Mouse (Mus musculus) gastrocnemius, postnatal 10 days (tissue): ENCODE measurements around the gene Sik3. TPM values are rescaled to one million over a fixed set of nuclear protein-coding genes. Genes with fewer than 3 reads are reported as not detected.
"Not testable (repeated sequence)": the region's sequence is repeated elsewhere in the genome, so short reads cannot be mapped to it uniquely, and the experiment has no call there.

Experiments
- DNase-seq: peaks from one replicate; pipeline ENCODE4 v3.0.0; 2021; ENCODE audit warnings: mixed read lengths
- total RNA-seq, 2 experiments: library from RNA; stranded (reverse); gene quantifications; 2 replicates each; pipeline ENCODE4 v1.2.3; 2021

The Sik3 gene
- total RNA-seq, 2 experiments from 2014 or later = 52.7 to 52.9 TPM

DNA sequence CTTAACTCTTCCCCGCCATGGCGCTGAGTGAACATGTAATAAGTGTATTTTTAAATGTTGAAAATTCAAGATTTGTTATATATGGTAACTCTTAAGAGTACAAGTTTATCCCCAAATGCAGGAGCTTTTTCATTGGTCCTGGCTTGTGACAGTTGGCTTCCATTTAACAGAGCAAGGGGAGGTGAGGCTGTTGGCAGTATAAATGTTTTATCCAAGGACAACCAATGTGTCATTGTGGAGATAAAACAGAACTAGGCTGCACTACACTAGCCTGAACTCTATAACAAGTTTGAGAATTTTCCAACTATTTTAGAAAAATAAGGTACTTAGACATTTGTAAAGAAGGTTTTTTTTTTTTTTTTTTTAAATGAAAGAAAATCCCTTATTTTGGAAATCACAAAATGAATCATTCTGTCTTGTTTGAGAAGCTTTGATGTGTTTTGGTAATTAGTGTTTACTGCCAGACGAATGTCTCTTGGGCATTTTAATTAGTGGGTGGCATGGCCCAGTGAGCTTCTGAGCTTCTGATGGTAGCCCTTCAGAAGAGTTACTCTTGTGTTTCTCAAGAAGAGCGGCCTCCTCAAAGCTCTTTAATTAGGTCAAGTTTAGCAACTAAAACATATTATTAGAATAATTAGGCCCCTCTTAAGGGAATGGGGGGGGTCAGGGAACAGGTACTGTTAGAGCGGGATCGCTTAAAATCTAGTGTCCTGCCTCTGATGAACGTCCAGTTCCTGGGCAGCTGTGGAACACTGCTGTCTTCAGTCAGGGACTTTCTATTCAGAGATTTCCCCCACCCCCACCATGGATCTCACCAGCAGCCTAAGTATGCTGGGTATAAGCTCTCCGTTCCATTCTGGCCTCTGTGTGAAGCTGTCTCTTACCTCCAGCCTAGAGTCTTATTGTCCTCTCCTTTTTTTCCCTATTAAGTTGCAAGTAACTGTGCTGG, 139.7 kb downstream of the Sik3 start:
- DNase-seq = no peak

DNA sequence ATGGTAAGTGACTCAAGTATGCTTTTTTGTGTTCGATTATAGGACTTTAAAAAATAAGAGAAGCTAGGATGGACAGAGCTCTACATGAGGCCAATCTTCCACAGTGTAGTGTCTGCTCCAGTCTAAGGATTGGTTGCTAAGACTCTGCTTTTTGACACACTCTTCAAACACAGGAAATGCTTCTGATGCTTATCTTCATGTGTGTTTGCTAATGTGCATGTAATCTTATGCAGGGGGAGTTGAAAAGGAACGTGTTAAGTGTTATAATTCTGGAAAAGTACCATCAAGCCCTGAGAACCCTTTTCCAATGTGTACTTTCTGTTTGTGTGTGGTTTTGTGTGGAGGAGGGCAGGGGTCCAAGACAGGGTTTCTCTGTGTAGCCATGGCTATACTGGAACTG, 141.8 kb downstream of the Sik3 start:
- DNase-seq = no peak

DNA sequence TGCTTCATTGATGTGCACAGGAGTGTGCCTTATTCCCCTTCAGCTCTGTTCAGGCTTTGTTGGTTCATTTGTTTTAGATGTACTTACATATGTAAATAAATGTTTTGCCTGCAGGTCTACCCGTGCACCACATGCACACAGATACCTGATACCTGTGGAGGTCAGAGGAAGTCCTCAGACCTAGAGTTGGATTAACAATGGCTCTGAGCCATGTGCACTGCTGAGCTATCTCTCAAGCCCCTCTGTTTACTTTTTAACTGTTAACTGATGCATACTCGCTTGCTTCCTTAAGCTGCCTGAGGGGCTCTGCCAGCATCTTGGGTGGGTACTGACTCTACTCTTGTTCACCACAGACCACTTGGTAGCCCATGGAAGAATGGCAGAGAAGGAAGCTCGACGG, 142.4 kb downstream of the Sik3 start:
- DNase-seq = no peak

DNA sequence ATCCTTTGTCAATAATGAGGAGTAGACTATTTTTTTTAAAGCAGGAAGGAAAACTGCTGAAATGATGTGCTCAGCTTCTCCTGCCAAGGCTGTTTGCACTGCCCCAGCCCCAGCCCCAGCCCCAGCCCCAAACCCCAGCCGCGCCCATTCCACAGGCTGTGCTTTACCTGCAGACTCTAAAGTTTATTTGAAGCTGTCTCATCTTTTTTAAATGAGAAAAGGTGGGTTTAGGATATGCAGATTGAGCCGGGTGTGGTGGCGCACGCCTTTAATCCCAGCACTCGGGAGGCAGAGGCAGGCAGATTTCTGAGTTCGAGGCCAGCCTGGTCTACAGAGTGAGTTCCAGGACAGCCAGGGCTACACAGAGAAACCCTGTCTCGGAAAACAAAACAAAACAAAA, 143.2 kb downstream of the Sik3 start:
- not testable (repeated sequence) for DNase-seq

DNA sequence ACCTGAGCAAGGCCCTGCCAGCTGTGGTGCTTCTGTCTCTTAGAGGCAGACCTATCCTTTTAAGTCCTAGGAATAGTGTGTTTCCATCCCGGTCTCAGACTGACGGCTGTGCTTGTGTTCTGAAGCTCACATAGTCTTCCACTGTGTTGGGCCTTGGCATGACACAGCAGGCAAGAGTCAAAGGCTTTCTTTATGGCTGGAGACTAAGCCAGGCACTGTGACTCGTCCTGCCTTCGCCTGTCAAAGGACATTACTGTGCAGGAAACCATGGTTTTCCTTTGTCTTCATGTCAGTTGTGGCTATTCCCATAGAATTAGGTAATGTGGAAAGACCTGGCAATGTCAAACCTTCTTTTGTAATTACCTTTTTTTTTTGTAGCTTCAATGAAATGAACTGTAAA, 144.1 kb downstream of the Sik3 start:
- no peak for DNase-seq

DNA sequence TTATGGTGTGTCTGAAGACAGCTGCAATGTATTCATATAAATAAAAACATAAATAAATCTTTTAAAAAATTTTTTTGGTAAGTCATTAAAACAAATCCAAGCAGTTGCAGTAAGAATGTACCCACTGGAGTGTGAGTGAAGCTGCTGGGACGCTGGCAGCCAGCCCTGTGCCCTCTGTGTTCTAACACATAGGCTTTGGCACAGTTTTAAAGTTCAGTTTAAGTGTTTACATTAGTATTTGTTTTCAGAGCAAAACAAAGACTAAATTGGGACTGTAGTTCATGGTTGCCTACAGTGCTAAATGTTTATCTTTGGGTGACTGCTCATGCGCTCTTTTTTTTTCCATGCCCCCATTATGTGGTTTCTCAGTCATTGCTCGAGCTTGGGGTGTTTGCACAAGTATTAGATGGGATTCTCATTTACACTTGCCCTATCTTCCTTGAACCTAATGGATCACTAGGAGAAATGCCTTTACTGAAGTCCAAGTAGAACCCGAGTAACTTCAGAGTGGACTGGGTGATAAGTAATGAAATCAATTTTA, 145.7 kb downstream of the Sik3 start:
- no peak for DNase-seq

DNA sequence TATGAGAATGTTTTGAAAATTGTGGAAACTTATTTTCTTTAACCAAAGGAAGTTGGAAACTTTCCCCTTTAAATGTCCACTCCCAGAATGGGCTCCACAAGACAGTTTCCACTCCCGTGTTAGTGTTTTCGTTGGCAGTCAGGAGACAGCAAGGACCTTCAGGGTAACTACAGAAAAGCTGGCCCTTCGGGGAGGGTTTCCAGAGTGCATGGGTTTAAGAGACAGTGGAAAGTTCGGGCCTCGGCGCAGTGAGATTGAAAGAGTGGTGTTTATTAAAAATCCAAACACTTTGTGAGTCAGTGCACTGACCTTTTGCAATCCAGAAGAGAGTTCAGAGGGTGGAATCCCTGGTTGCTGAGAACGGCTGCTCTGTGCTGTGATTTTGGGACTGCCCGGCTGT, 150.8 kb downstream of the Sik3 start:
- DNase-seq = no peak

DNA sequence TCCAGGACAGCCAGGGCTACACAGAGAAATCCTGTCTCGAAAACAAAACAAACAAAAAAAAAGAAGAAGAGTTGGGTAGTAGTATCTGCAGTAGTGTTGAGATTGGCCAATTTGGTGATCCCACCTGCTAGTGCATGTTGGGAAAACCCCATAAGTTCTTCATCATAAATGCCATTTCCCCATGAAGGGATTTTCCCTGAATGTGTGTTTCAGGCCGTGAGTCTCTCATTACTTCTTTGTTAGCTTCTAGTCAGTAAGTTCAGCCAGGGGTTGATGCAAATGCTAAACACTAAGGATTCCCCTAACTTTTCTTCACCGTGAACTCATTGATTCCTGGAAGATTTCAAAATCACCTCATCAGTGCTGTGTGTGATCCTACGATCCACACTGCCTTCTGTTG, 156.2 kb downstream of the Sik3 start:
- no peak for DNase-seq

DNA sequence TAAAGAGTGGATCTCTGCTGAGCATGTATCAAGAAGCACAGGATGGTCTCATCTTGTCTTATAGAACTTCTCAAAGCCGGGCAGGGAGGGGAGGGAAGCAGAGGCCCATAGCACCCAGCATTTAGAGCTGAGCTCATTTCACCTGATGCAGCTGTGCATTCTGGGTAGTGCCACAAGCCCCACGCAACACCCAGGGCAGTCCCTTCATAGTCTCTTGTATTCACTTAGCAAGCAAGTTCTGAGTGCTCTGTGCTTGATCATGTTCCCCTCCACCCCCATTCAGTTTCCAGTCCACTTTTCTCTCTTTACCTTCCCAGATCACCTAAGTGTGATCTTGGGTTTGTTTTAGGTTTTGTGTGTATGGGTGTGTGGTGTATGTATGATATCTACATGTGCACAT, 159.6 kb downstream of the Sik3 start:
- DNase-seq = no peak

DNA sequence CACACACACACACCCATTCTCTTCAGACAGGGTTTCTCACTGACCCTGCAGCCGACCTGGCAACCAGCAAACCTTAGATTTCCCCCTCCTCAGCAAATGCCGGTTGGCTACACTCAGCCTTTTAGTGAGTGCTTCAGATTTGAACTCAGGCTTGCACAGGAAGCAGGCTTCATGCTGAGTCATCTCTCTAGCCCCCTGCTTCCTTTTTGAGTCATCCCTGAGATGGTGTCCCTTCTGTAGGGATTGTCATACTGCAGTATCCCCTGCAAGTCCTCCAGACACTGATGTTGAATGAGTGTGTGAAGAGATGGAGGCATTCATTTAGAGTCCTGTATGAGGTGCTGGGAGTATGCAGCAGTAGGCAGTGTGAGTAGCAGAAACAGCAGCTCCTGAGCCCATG, 160.3 kb downstream of the Sik3 start:
- no peak for DNase-seq

DNA sequence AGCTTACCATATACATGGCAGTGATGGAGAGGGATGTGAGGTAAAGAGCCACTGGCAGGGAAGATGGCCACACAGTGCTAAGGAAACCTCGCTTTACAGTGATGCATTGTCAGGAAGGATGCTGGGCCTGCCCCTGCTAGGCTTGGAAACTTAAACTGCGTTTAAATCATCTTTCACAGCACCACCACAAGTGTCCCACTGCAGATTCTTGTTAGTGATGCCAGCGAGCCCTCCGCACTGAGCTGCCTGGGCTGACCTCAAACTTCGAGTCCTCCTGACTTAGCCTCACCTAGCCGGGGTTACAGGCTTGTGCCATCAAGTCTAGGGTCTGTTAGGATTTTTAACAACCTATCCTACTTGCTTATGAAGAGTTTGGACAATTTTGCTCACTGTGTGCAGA, 161.3 kb downstream of the Sik3 start:
- no peak for DNase-seq

DNA sequence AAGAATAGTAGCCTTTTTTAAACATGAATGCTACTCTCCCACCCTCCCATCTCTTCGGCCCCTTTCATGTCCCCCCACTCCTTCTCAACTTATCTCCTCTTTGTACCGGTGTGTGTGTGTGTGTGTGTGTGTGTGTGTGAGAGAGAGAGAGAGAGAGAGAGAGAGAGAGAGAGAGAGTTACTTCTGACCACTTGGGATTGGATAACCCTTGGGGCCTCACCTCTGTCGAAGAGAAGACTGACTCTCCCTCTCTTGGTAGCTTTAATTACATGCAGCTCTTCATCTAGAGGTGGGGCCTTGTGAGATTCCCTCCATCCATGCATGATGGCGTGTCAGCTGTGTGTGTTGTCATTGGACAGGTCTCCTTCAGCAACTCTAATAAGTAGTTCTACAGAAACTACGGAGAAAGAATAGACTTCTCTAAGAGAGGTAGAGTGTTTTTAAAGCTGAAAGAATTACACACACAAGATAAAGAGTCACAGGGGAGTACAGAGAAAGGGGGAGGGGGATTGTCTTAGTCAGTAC, 162.2 kb downstream of the Sik3 start:
- no peak for DNase-seq

DNA sequence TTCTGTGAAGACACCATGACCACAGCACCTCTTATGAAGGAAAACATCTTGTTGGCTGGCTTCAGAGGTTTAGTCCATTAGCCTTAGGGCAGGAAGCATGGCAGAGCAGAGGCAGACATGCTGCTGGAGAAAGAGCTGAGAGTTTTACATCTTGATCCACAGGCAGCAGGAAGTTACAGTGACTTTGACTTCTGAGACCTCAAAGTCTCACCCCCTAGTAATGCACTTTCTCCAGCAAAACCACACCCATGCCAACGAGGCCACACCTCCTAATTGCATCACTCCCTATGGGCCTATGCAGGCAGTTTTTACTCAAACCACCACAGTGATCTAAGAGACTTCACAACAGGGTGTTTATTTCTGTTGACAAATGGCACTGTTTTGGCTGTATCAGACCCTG, 162.7 kb downstream of the Sik3 start:
- DNase-seq = no peak

DNA sequence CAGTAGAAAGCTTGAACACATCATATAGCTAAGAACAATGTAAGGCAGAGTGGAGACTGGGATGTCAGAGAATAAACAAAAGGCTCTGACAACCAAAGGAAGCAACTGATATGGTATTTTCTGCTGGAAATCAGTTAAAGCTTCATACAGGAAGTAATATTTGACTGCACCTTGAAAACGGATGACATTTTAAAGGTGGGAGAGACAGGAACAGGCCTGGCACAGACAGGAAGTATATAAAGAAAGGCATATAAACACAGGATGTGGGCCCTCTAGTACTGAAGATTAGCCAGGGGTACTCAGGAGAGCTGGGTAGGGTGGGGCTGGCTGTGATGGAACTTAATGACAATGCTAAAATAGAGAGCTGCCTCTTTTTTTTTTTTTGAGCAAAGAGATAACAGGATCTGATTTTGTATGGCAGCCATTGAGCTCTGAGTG, 163.3 kb downstream of the Sik3 start:
- DNase-seq = no peak

DNA sequence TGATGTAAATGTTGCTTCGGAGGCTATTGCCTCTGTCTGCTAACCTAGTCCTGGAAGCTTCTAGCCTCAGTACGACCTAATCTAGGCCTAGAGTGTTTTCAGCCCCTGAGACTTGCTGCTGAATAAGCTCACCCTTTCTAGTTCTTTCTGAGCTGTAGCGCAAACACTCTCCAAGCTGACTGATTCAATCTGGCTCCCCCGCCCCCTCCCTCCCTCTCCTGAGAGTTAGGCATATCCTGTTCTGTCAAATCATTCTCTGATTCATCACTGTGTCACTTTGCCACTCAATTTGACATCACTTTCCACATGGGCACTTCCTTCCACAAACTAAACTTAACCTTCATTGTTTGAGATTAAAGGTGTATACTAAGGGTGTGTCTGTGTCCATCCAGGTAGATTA, 164.0 kb downstream of the Sik3 start:
- DNase-seq = no peak

DNA sequence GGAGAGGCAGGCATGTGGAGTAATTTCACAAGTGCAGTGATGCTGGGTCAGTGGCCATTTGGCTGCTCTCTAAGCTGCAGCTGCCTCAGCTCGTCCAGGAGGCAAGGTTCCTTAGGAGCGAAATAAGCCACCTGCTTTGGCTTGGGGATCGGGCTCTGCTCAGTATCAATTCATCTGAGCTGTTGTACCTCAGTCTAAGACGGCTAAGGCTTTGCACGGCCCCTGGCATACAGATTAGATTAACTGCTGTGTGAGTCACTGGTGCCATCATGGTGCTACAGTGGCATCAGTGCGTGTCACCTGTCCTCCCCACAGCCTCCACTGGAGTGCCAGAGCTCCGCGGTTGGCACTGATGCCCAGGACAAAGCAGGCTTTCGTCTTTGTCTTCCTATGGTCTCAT, 166.0 kb downstream of the Sik3 start:
- no peak for DNase-seq

DNA sequence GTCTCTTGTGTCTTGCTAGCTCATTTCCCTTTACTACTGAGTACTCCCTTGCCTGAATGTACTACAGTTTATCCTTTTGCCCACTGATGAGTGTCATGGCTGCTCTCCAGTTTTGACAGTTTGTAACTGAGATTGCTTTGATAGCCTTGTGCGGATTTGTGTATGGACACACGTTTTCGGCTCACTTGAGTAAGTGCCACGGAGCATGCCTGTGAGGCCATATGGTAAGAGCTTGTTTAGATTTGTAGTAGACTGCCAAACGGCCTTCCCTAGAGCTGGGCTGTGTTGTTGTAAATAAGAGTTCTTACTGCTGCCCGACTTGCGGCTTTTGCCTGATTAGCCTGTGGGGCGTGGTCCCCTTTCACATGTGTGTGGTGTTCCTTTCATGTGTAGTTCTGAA, 168.7 kb downstream of the Sik3 start:
- no peak for DNase-seq

DNA sequence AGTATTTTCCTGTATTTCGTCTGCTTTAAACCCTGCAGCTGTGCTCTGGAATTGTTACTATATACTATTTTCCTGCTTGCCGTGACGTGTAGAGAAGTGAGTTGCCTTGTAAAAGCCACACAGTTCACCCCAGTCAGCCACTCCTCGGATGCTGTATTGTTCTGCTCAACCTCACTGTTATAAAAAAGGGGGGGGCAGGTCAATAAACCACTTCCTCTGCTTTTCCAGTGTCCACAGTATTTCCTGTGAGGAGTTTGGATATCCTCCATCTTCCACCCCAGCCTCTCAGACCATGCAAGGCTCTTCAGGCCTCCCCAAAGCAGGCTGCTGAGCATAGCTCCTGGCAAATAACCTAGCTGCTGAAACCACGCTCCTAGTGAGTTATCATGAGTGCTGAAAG, 171.9 kb downstream of the Sik3 start:
- no peak for DNase-seq

DNA sequence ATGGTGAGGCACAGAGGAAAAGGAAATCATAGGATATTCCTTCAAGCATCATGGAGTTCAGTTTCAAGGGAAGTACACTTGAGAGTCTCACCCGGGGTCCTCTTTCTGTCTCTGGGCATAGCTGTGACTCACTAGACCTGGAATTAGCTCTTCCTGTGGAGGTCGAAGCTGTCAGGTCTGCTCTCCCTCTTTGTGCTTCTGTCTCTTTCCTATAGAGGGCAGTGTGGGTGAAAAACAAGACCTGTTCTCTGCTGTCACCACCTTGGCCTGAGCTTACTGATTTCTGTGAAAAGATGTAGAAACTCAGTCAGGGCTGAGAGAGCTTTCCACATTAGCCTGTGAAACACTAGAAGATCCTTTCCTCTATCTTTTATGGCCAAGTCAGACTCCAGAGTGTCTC, 172.6 kb downstream of the Sik3 start:
- DNase-seq = peak; percentile 18

DNA sequence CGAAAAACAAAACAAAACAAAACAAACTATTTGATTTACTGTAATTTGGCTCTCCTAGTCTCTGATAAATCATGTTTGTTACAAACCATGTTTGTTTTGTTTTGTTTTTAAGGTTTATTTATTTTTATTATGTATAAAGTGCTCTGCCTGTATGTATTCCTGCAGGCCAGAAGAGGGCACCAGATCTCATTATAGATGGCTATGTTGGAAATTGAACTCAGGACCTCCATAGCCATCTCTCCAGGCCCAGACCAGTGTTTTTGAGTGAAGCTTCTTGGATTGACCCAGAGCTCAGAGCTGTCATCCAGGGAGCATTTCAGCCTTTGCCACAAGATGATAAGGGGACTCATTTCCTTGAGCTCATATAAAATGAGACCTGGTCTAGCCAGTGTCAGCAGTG, 173.8 kb downstream of the Sik3 start:
- no peak for DNase-seq

DNA sequence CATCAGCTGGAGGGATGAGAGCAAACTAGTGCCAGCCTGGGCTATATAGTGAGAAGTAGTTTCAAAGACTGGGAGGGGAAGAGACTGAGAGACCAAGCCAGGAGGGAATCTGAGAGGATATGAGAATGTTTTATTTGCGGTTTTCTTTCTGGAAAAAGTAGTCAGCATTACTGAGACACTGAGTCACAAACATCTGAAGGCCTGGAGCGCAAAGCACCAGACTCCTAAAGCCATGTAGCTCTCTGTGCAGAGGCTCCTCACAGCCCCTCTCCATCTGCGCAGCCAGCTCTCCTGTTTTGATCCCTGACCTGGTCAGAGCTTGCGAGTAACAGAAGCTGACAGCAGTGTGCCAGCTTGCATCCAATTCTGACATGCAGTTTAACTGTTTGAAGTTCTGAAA, 175.8 kb downstream of the Sik3 start:
- no peak for DNase-seq

DNA sequence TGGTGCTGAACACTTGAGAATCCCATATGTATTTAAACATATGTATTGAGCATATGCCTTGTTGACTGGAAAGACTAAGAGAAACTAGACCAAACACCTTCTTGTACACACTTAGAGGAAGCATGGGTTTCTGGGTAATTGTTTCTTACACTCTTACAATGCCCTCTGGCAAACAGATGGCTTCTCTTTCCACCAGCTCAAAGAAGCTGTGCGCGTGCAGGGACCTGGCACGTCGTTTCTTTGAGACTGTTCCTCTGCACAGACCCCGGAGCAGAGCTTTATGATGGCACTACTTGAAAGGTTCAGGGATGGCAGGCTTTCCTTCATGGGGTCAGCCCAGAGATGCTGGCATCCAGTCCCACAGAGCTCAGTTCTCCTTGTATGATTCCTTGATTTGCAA, 176.3 kb downstream of the Sik3 start:
- DNase-seq = no peak

DNA sequence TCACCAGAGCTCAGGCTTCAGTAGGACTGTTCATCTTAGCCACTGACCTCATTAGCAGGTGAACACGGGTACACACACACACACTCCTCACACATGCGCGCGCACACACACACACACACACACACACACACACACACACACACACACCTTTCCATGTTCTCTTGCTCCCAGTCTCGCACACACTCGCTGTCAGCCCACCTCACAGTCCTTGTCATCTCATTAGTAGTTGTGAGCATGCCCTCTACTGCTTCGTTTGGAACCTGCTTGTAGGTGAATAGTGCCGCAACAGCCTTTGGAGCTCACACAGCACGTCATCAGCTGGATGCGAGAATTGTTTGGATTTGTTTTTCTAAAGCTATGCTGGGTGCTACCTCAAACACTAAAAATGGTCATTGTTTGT, 176.8 kb downstream of the Sik3 start:
- DNase-seq = no peak

DNA sequence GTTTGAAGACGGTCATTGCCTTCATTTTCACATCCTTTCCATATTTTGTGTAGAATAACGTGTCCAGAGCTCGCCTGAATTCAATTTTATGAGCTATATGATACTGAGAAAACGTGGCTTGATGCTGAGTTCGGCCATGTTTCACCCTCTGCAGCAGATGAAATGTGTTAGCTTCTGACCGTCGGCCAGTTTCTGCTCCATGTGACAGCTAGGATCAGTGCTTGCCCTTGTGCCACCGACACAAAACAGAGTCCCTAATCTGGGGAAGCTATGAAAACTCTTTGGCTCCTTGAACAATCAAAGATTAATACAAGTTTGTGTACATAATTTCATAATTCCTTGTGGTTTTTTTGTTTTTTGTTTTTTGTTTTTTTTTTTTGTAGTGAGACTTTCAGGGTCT, 178.6 kb downstream of the Sik3 start:
- DNase-seq = no peak
